In genomic region chr16:16571356-16571755, GRCm38 (mm10) we compare ENCODE assay signal across 26 mouse cellular contexts. TPM values are rescaled to one million over a fixed set of nuclear protein-coding genes. Genes with fewer than 3 reads are reported as not detected.
DNase-seq lines count a peak whose midpoint lies in the region; ATAC-seq lines count a peak whose summit lies in the region.
"Had no signal": no experiment of that assay in that cellular context is flagged by ENCODE, and none has a peak within 500 bp of the region (broad histone marks: within the 10 kb centered on the region; RNA-seq: fewer than 3 reads in every experiment).

No protein-coding gene starts in this region.

- WGBS in embryonic facial prominence, embryonic 10.5 days: 78% methylated on average over 3 of the region's 3 CpGs

- no peaks in the 10 kb centered on the region for H3K4me1 ChIP-seq in embryonic facial prominence, embryonic 10.5 days
- H3K4me1 ChIP-seq: embryonic facial prominence, embryonic 13.5 days; hindbrain, embryonic 13.5 days; kidney, embryonic 15.5 days; limb, embryonic 15.5 days; midbrain, embryonic 10.5 days had no signal

- H3K4me3 ChIP-seq in embryonic facial prominence, embryonic 10.5 days: no peak overlapping the region
- H3K4me3 ChIP-seq: embryonic facial prominence, embryonic 13.5 days; erythroblast, embryonic 14.5 days; heart, adult 2 months; heart, embryonic 13.5 days; hindbrain, embryonic 13.5 days; kidney, embryonic 15.5 days; left cerebral cortex, adult 2 months; limb, embryonic 15.5 days; midbrain, embryonic 10.5 days had no signal

- no peak overlapping the region for H3K27ac ChIP-seq in embryonic facial prominence, embryonic 10.5 days (replicated peaks)
- H3K27ac ChIP-seq: embryonic facial prominence, embryonic 13.5 days; heart, adult 2 months; heart, embryonic 13.5 days; hindbrain, embryonic 13.5 days; kidney, embryonic 15.5 days; left cerebral cortex, adult 2 months; limb, embryonic 15.5 days; midbrain, embryonic 10.5 days; stomach, postnatal 0 days had no signal

- H3K9me3 ChIP-seq in embryonic facial prominence, embryonic 10.5 days: no peaks in the 10 kb centered on the region
- H3K9me3 ChIP-seq: embryonic facial prominence, embryonic 13.5 days; heart, embryonic 13.5 days; hindbrain, embryonic 13.5 days; kidney, embryonic 15.5 days; limb, embryonic 15.5 days; midbrain, embryonic 10.5 days had no signal

- H3K36me3 ChIP-seq in embryonic facial prominence, embryonic 10.5 days (replicated peaks): no peaks in the 10 kb centered on the region
- H3K36me3 ChIP-seq: embryonic facial prominence, embryonic 13.5 days; heart, embryonic 13.5 days; hindbrain, embryonic 13.5 days; kidney, embryonic 15.5 days; limb, embryonic 15.5 days; midbrain, embryonic 10.5 days had no signal

- peak; percentile 53 for DNase-seq in lung, postnatal 36 days
- DNase-seq in lung, postnatal 14 days: no peak
- peak; percentile 45 for DNase-seq in forelimb bud, embryonic 11.5 days (ENCODE audit: low read depth, low spot score)
- no peak for DNase-seq in B cell, adult 2 months
- DNase-seq in thymus, postnatal 36 days: no peak
- no peak for DNase-seq in embryonic facial prominence, embryonic 10.5 days (ENCODE audit: low spot score)
- DNase-seq: adrenal gland, postnatal 10 days; cerebellum, adult 9-11 months; gastrocnemius, postnatal 10 days; heart, adult 2 months; heart, postnatal 14 days; kidney, adult 11 months; kidney, postnatal 4 days; left cerebral cortex, postnatal 4 days; thymus, adult 2 months had no signal

- H3K27me3 ChIP-seq in embryonic facial prominence, embryonic 10.5 days (replicated peaks; ENCODE audit: low read depth, poor library complexity, severe bottlenecking): no peaks in the 10 kb centered on the region
- H3K27me3 ChIP-seq: embryonic facial prominence, embryonic 13.5 days; heart, embryonic 13.5 days; hindbrain, embryonic 13.5 days; kidney, embryonic 15.5 days; limb, embryonic 15.5 days had no signal

- ATAC-seq in megakaryocyte, adult 5-6 weeks (ENCODE audit: poor library complexity, severe bottlenecking): peak; percentile 93
- ATAC-seq: forebrain, embryonic 14.5 days had no signal

RNA-seq across cellular contexts. Expression of gene Fgd4, which starts 29.0 kb away (rescaled TPM):
- 76.9 and 78.5 TPM in 2 replicates for total RNA-seq in megakaryocyte, adult 5-6 weeks (2015)
- 125 and 137 TPM in 2 replicates for total RNA-seq in megakaryocyte, adult 5-6 weeks (2017)
- polyA plus RNA-seq in embryonic facial prominence, embryonic 10.5 days (2016; fragmentation: Nextera tagmentation; extraction: Ambion mirVana): 10.3 and 12.8 TPM in 2 replicates
- polyA plus RNA-seq: erythroblast, embryonic 14.5 days had no signal

Comparison
In these comparisons a context has a peak if more than half of its experiments do, and no peak if none do; other contexts are left out.
1. DNase-seq: peak in lung, postnatal 36 days (single experiment) and forelimb bud, embryonic 11.5 days (single experiment); none in lung, postnatal 14 days (single experiment), B cell, adult 2 months (0 of 2), thymus, postnatal 36 days (0 of 2) and embryonic facial prominence, embryonic 10.5 days (single experiment).